Mouse (Mus musculus) E14TG2a.4 (cell line): ENCODE measurements at regions not wholly inside any gene's neighbourhood (a gene's known extent, or its start where the extent isn't known, plus 50 kb on each side); places are given as distances from the start of the nearest gene placed in this dataset.

Experiments used
- CTCF ChIP-seq: conservative IDR thresholded peaks from 2 replicates; pipeline ENCODE4 v1.5.1; 2014; ENCODE audit warnings: low read length
- NANOG ChIP-seq: IDR thresholded peaks from 2 replicates; pipeline ENCODE4 v1.6.1; 2014; ENCODE audit warnings: borderline replicate concordance, low read length, mixed read lengths

DNA sequence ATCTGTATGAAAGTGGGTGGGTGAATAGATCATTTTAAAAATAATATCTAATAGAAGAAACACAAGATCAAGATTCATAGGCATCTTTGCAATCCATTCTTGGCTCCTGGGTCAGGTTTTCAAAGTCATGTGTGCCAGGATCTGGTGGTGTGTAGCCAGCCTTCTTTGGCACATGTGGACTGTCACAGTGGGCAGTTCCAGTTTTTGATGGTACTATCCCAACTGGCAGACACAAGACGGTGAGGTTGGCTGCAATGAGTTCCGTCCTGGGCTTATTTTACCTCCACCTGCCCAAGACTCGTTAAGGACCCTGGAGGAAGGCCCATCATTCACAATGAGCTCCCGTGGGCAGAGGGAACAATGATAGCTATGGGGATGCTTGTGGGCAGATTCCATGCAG lies 435.1 kb upstream of the Nrp1 start:
- TF ChIP-seq CTCF (no peak), NANOG (no peak)
